Comparison of ENCODE assay signal across 9 mouse cellular contexts in the genomic region with DNA sequence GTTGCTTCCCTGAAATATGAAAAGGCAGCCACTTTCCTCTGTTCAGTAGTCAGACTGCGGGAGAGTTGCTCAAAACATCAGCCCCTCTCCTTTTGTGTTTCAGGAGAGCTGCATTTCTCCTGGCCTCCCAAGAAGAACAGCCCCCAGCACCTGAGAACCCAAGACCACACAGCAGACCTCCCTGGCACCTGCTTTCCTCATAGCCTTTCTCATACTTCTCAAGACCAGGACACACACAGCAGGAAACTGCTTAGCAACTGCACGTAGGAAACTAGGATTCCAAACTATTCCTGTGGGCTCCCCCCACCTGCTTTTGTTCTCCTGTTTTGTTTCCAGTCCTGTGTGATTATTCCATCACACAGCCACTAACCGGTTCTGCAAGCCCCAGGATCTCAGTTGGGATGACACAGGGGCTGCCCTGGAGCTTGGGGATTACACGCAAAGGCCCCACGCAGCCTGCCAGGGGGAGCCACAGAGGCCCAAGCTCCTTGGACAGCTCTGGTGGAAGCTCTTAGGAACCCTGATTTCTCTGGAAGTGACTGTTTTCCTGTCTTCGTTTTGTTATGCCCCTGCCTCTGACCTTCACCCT.
A peak's percentile ranks its signal among the peaks of the same experiment; 100 is the strongest.
DNase-seq lines count a peak whose midpoint lies in the region; ATAC-seq and TF ChIP-seq lines count a peak whose summit lies in the region.
"Had no signal": no experiment of that assay in that cellular context is flagged by ENCODE, and none has a peak within 500 bp of the region (broad histone marks: within the 10 kb centered on the region; RNA-seq: fewer than 3 reads in every experiment).

No protein-coding gene starts in this region.

- no peak overlapping the region for H3K9ac ChIP-seq in hindbrain, postnatal 0 days (replicated peaks; ENCODE audit: low read length)

- no peak overlapping the region for H3K4me2 ChIP-seq in hindbrain, postnatal 0 days (ENCODE audit: low read depth, low read length)

- H3K4me1 ChIP-seq in kidney, adult 2 months (ENCODE audit: control insufficient read depth, insufficient read depth, low read length), result no peaks in the 10 kb centered on the region
- H3K4me1 ChIP-seq in hindbrain, postnatal 0 days (ENCODE audit: insufficient read depth, low read length), result no peaks in the 10 kb centered on the region; the same call in 1 of the 2 replicates

- no peak overlapping the region for H3K4me3 ChIP-seq in kidney, adult 2 months (ENCODE audit: insufficient read depth, low read depth, low read length)
- no peak overlapping the region for H3K4me3 ChIP-seq in hindbrain, postnatal 0 days (ENCODE audit: low read length)

- TF ChIP-seq CTCF in kidney, adult 2 months (conservative IDR thresholded peaks at IDR 0.05; ENCODE audit: insufficient read depth, insufficient read length, low read depth, low read length), result no peak
- TF ChIP-seq CTCF in hindbrain, postnatal 0 days (IDR thresholded peaks at IDR 0.05; ENCODE audit: low read depth), result peak; percentile 47

- DNase-seq in adrenal gland, postnatal 10 days, result peak; percentile 9
- DNase-seq in adrenal gland, adult 8-10 months, result no peak
- DNase-seq in kidney, postnatal 10 days, result peak; percentile 24
- no peak for DNase-seq in kidney, adult 2 months
- peak; percentile 27 for DNase-seq in Muller cell, postnatal 12 days (ENCODE audit: inconsistent ontology term)
- DNase-seq in hindbrain, postnatal 0 days (ENCODE audit: low spot score), result peak; percentile 22
- no peak for DNase-seq in layer of hippocampus, adult 18-20 months (ENCODE audit: low spot score in 2 of 2)

- no peaks in the 10 kb centered on the region for H3K9me3 ChIP-seq in hindbrain, postnatal 0 days (ENCODE audit: low read length)

- no peak for TF ChIP-seq POLR2A in kidney, adult 2 months (IDR thresholded peaks at IDR 0.05; ENCODE audit: low read depth, low read length)

- H3K36me3 ChIP-seq in kidney, adult 2 months (ENCODE audit: control insufficient read depth, insufficient read depth, low read length), result no peaks in the 10 kb centered on the region
- no peaks in the 10 kb centered on the region for H3K36me3 ChIP-seq in hindbrain, postnatal 0 days (ENCODE audit: insufficient read depth, low read length)

- no peak overlapping the region for H3K27ac ChIP-seq in kidney, adult 2 months (ENCODE audit: insufficient read depth, low read depth, low read length)
- no peak overlapping the region for H3K27ac ChIP-seq in hindbrain, postnatal 0 days

- no peaks in the 10 kb centered on the region for H3K27me3 ChIP-seq in kidney, adult 2 months (replicated peaks; ENCODE audit: control insufficient read depth, insufficient read depth, low read length)
- no peaks in the 10 kb centered on the region for H3K27me3 ChIP-seq in hindbrain, postnatal 0 days (ENCODE audit: insufficient read depth, low read length)
- H3K27me3 ChIP-seq: Patski had no signal

- WGBS in kidney, adult 2 months, result 48% methylated on average over 6 of the region's 6 CpGs
- 33% methylated on average over 6 of the region's 6 CpGs for WGBS in hindbrain, postnatal 0 days

- ATAC-seq in hindbrain, postnatal 0 days, result no peak
- no peak for ATAC-seq in monocyte, adult 5-6 weeks (replicated peaks; ENCODE audit: insufficient number of reproducible peaks, low FRiP score, low TSS enrichment, poor library complexity, severe bottlenecking)
- ATAC-seq: Patski had no signal

Comparison
In these comparisons a context has a peak if more than half of its experiments do, and no peak if none do; other contexts are left out.
1. DNase-seq: peak in adrenal gland, postnatal 10 days (single experiment), kidney, postnatal 10 days (single experiment), Muller cell, postnatal 12 days (single experiment) and hindbrain, postnatal 0 days (single experiment); none in adrenal gland, adult 8-10 months (single experiment), kidney, adult 2 months (single experiment) and layer of hippocampus, adult 18-20 months (0 of 2).